Comparison of ENCODE assay signal across 20 mouse cellular contexts in the genomic region with DNA sequence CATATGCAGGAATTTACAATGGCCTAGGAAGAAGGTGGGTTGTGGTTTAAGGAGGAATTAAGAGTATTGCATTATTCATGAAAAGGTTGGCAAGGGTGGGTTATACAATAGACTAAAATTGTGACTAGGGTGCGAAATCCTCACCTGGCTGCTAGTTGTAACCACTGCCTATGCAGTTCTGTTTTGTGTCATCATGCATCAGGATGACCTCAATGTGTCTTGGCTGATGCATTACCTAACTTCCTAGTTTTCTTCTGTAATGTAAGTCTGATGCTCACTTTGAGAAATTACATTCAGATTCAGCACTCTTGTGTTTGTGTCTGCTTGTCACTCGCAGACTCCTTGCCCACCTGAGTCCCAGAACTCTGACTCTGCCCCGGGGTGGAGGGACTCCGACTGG. TPM values are rescaled to one million over a fixed set of nuclear protein-coding genes. Genes with fewer than 3 reads are reported as not detected.
DNase-seq lines count a peak whose midpoint lies in the region; ATAC-seq and TF ChIP-seq lines count a peak whose summit lies in the region.
"Had no signal": no experiment of that assay in that cellular context is flagged by ENCODE, and none has a peak within 500 bp of the region (broad histone marks: within the 10 kb centered on the region; RNA-seq: fewer than 3 reads in every experiment).

No protein-coding gene starts in this region.

- WGBS in forebrain, embryonic 16.5 days, result 88% methylated on average over 4 of the region's 4 CpGs
- 90% methylated on average over 4 of the region's 4 CpGs for WGBS in hindbrain, embryonic 14.5 days

- no peak overlapping the region for H3K9ac ChIP-seq in CH12.LX (ENCODE audit: insufficient read depth, low read depth)
- no peak overlapping the region for H3K9ac ChIP-seq in forebrain, embryonic 16.5 days (replicated peaks; ENCODE audit: low read depth, low read length)
- H3K9ac ChIP-seq in hindbrain, embryonic 14.5 days, result no peak overlapping the region
- H3K9ac ChIP-seq: embryonic facial prominence, embryonic 12.5 days; forebrain, embryonic 13.5 days; forebrain, postnatal 0 days had no signal

- no peak for TF ChIP-seq RAD21 in CH12.LX (IDR thresholded peaks at IDR 0.05; ENCODE audit: low read depth, low read length)

- TF ChIP-seq EP300 in CH12.LX (IDR thresholded peaks at IDR 0.05; ENCODE audit: low read length), result peak; percentile 47; the same call in 1 of the 2 replicates

- TF ChIP-seq POLR2A in CH12.LX (IDR thresholded peaks at IDR 0.05; ENCODE audit: low read depth, low read length), result no peak

- H3K9me3 ChIP-seq in CH12.LX (replicated peaks; ENCODE audit: low read length), result no peaks in the 10 kb centered on the region
- no peaks in the 10 kb centered on the region for H3K9me3 ChIP-seq in forebrain, embryonic 16.5 days (ENCODE audit: control insufficient read depth, low read length)
- no peaks in the 10 kb centered on the region for H3K9me3 ChIP-seq in hindbrain, embryonic 14.5 days (ENCODE audit: control insufficient read depth, low read length)
- H3K9me3 ChIP-seq: embryonic facial prominence, embryonic 10.5 days; embryonic facial prominence, embryonic 12.5 days; forebrain, embryonic 13.5 days had no signal

- DNase-seq in CH12.LX (ENCODE audit: extremely low read depth), result no peak
- no peak for DNase-seq in cerebellum, adult 11 months
- DNase-seq in hindbrain, embryonic 14.5 days (ENCODE audit: low spot score), result no peak
- DNase-seq: adrenal gland, adult 2 months; adrenal gland, postnatal 10 days; adrenal gland, postnatal 25 days; B cell, adult 2 months; cerebellum, adult 11-12 months; cerebellum, adult 2 months; cerebellum, adult 9-10 months; cerebellum, postnatal 10 days; cerebellum, postnatal 25 days; forebrain, postnatal 0 days had no signal

- peaks cover 15 to 48% of the 10 kb centered on the region in 2 experiments for H3K4me1 ChIP-seq in CH12.LX (ENCODE audit: control insufficient read depth in 1 of 2, insufficient read depth in 2 of 2)
- peaks cover 11% of the 10 kb centered on the region for H3K4me1 ChIP-seq in forebrain, embryonic 16.5 days (replicated peaks; ENCODE audit: control insufficient read depth, insufficient read depth, low read length)
- peaks cover 8% of the 10 kb centered on the region; the same call in 1 of the 2 replicates for H3K4me1 ChIP-seq in hindbrain, embryonic 14.5 days (replicated peaks; ENCODE audit: control insufficient read depth, insufficient read depth, low read length)

- no peaks in the 10 kb centered on the region for H3K79me2 ChIP-seq in CH12.LX (replicated peaks; ENCODE audit: control insufficient read depth, extremely low read depth, insufficient read depth, poor library complexity, severe bottlenecking)

- TF ChIP-seq CTCF in CH12.LX (conservative IDR thresholded peaks at IDR 0.05 in 1 of 2, IDR thresholded peaks at IDR 0.05 in 1 of 2; ENCODE audit: low read depth in 2 of 2, low read length in 2 of 2), result no peak

- dilution Hi-C loops in CH12.LX (cut with MboI; ENCODE audit: extremely low pct_ligation_motif_present, extremely low pct_unique_long_range_greater_than_20kb, low sequenced_read_pairs), result no loop called here

- H3K4me3 ChIP-seq in CH12.LX (replicated peaks in 1 of 3; ENCODE audit: low read depth in 2 of 3, low read length in 2 of 3, poor library complexity in 1 of 3), result no peak overlapping the region
- H3K4me3 ChIP-seq in forebrain, embryonic 16.5 days (replicated peaks; ENCODE audit: low read length), result no peak overlapping the region
- no peak overlapping the region for H3K4me3 ChIP-seq in hindbrain, embryonic 14.5 days (replicated peaks; ENCODE audit: low read length)
- H3K4me3 ChIP-seq: embryonic facial prominence, embryonic 10.5 days; embryonic facial prominence, embryonic 12.5 days; forebrain, embryonic 13.5 days had no signal

- peaks cover 0 to 4% of the 10 kb centered on the region in 2 experiments for H3K36me3 ChIP-seq in CH12.LX (replicated peaks in 1 of 2; ENCODE audit: control insufficient read depth in 1 of 2, insufficient read depth in 1 of 2, low read length in 1 of 2)
- H3K36me3 ChIP-seq in forebrain, embryonic 16.5 days (ENCODE audit: control insufficient read depth, insufficient read depth), result no peaks in the 10 kb centered on the region
- H3K36me3 ChIP-seq in hindbrain, embryonic 14.5 days (replicated peaks; ENCODE audit: control insufficient read depth, insufficient read depth), result 0 out of 2 replicates have a peak, but pooled peaks cover 5% of the 10 kb centered on the region
- H3K36me3 ChIP-seq: embryonic facial prominence, embryonic 10.5 days; embryonic facial prominence, embryonic 12.5 days had no signal

- ATAC-seq in megakaryocyte, adult 5-6 weeks (ENCODE audit: poor library complexity, severe bottlenecking), result peak; percentile 72
- peak; percentile 51; the same call in 1 of the 2 replicates for ATAC-seq in neutrophil, adult 5-6 weeks (ENCODE audit: extremely low read depth, insufficient number of reproducible peaks, low FRiP score, poor library complexity, severe bottlenecking)
- ATAC-seq in forebrain, embryonic 16.5 days, result no peak
- ATAC-seq in hindbrain, embryonic 14.5 days (ENCODE audit: low FRiP score), result no peak
- ATAC-seq: CD4-positive, CD25-positive, alpha-beta regulatory T cell, adult 4 months; forebrain, embryonic 13.5 days; forebrain, postnatal 0 days had no signal

- H3K4me2 ChIP-seq in CH12.LX (ENCODE audit: insufficient read depth, low read depth, poor library complexity, severe bottlenecking), result no peak overlapping the region
- no peak overlapping the region for H3K4me2 ChIP-seq in forebrain, embryonic 16.5 days (ENCODE audit: low read length)
- no peak overlapping the region for H3K4me2 ChIP-seq in hindbrain, embryonic 14.5 days (replicated peaks)
- H3K4me2 ChIP-seq: embryonic facial prominence, embryonic 12.5 days; forebrain, embryonic 13.5 days had no signal

- in situ Hi-C loops in CH12.LX (cut with MboI; ENCODE audit: low pct_ligation_motif_present, low pct_unique_long_range_greater_than_20kb, low sequenced_read_pairs), result no loop called here

- no peak overlapping the region for H3K27ac ChIP-seq in CH12.LX (ENCODE audit: insufficient read depth, low read depth)
- no peak overlapping the region for H3K27ac ChIP-seq in forebrain, embryonic 16.5 days (ENCODE audit: low read length)
- no peak overlapping the region for H3K27ac ChIP-seq in hindbrain, embryonic 14.5 days
- H3K27ac ChIP-seq: embryonic facial prominence, embryonic 10.5 days; embryonic facial prominence, embryonic 12.5 days; forebrain, embryonic 13.5 days had no signal

- H3K27me3 ChIP-seq in CH12.LX (replicated peaks), result no peaks in the 10 kb centered on the region
- H3K27me3 ChIP-seq in forebrain, embryonic 16.5 days (replicated peaks; ENCODE audit: control insufficient read depth, insufficient read depth, low read length), result no peaks in the 10 kb centered on the region
- H3K27me3 ChIP-seq in hindbrain, embryonic 14.5 days (ENCODE audit: control insufficient read depth, insufficient read depth, low read length), result no peaks in the 10 kb centered on the region
- H3K27me3 ChIP-seq: embryonic facial prominence, embryonic 12.5 days; forebrain, embryonic 13.5 days had no signal

TF ChIP-seq in CH12.LX, 34 proteins besides CTCF, POLR2A, EP300 and RAD21:
- TF ChIP-seq MAZ (IDR thresholded peaks at IDR 0.05; ENCODE audit: low read depth, low read length) (no peak), JUN (IDR thresholded peaks at IDR 0.05; ENCODE audit: insufficient read depth, low read depth, low read length) (peak; percentile 41; the same call in 1 of the 2 replicates), NRF1 (IDR thresholded peaks at IDR 0.05; ENCODE audit: low read depth, low read length) (no peak), ZNF384 (IDR thresholded peaks at IDR 0.05; ENCODE audit: low read depth, low read length) (no peak), ETS1 (conservative IDR thresholded peaks at IDR 0.05; ENCODE audit: low read depth, low read length) (peak; percentile 50), PAX5 (IDR thresholded peaks at IDR 0.05; ENCODE audit: low read length) (no peak), UBTF (IDR thresholded peaks at IDR 0.05; ENCODE audit: low read depth, low read length) (no peak), IRF4 (IDR thresholded peaks at IDR 0.05; ENCODE audit: low read depth, low read length) (peak; percentile 81), JUND (conservative IDR thresholded peaks at IDR 0.05; ENCODE audit: low read depth, low read length) (peak; percentile 69; the same call in 1 of the 2 replicates)

RNA-seq across cellular contexts. Expression of gene Dirc2, which starts 17.3 kb away (rescaled TPM):
- total RNA-seq in CH12.LX (2012; rRNA removed), result 5.7 and 6.4 TPM in 2 replicates
- 6.8 and 7.3 TPM in 2 replicates for total RNA-seq in CH12.LX (2014; rRNA removed)
- 6.6 and 6.9 TPM in 2 replicates for polyA plus RNA-seq in CH12.LX (2012; ENCODE audit: insufficient read length, low read depth)
- 17.8 and 23.2 TPM in 2 replicates for total RNA-seq in megakaryocyte, adult 5-6 weeks (2015)
- total RNA-seq in megakaryocyte, adult 5-6 weeks (2017), result 13.0 and 14.1 TPM in 2 replicates
- 4.4 and 10.4 TPM in 2 replicates for total RNA-seq in neutrophil, adult 5-6 weeks (2017)
- 36.4 and 40.1 TPM in 2 replicates for polyA plus RNA-seq in forebrain, embryonic 16.5 days (2015; fragmentation: Nextera tagmentation; extraction: Ambion mirVana)
- 44.9 and 56.2 TPM in 2 replicates for polyA plus RNA-seq in hindbrain, embryonic 14.5 days (2014; fragmentation: Nextera tagmentation; extraction: Ambion mirVana)

RNA-seq across cellular contexts. Expression of gene Hspbap1, which starts 18.3 kb away (rescaled TPM):
- 15.9 and 18.3 TPM in 2 replicates for total RNA-seq in CH12.LX (2012; rRNA removed)
- total RNA-seq in CH12.LX (2014; rRNA removed), result 12.1 and 13.6 TPM in 2 replicates
- polyA plus RNA-seq in CH12.LX (2012; ENCODE audit: insufficient read length, low read depth), result 15.3 and 17.6 TPM in 2 replicates
- 6.6 and 7.3 TPM in 2 replicates for total RNA-seq in megakaryocyte, adult 5-6 weeks (2015)
- 6.1 and 6.7 TPM in 2 replicates for total RNA-seq in megakaryocyte, adult 5-6 weeks (2017)
- 17.3 and 24.3 TPM in 2 replicates for total RNA-seq in neutrophil, adult 5-6 weeks (2017)
- 21.8 and 25.5 TPM in 2 replicates for polyA plus RNA-seq in forebrain, embryonic 16.5 days (2015; fragmentation: Nextera tagmentation; extraction: Ambion mirVana)
- 15.1 and 17.3 TPM in 2 replicates for polyA plus RNA-seq in hindbrain, embryonic 14.5 days (2014; fragmentation: Nextera tagmentation; extraction: Ambion mirVana)

Comparison
In these comparisons a context has a peak if more than half of its experiments do, and no peak if none do; other contexts are left out.
1. ATAC-seq: peak in megakaryocyte, adult 5-6 weeks (single experiment) and neutrophil, adult 5-6 weeks (single experiment); none in forebrain, embryonic 16.5 days (single experiment) and hindbrain, embryonic 14.5 days (single experiment).